Mouse (Mus musculus) E14TG2a.4 (cell line): ENCODE measurements around the gene Itih1.
A peak's percentile ranks its signal among the peaks of the same experiment; 100 is the strongest.

ENCODE experiments used
- H3K27me3 ChIP-seq: 2 replicates; pipeline ENCODE4 v1.6.1; 2014; ENCODE audit warnings: low read length, control low read depth; ENCODE audit not compliant: insufficient read depth
- H3K36me3 ChIP-seq: 2 replicates; pipeline ENCODE4 v1.6.1; 2014; ENCODE audit warnings: low read length, control low read depth; ENCODE audit not compliant: insufficient read depth
- H3K4me1 ChIP-seq: replicated peaks from 2 replicates; pipeline ENCODE4 v1.6.1; 2014; ENCODE audit warnings: low read depth, low read length, control low read depth
- H3K4me3 ChIP-seq: replicated peaks from 2 replicates; pipeline ENCODE4 v1.5.1; 2014; ENCODE audit warnings: mild to moderate bottlenecking, low read length
- H3K9me3 ChIP-seq: 2 replicates; pipeline ENCODE4 v1.6.1; 2014; ENCODE audit warnings: low read length, control low read depth
- CTCF ChIP-seq: conservative IDR thresholded peaks from 2 replicates; pipeline ENCODE4 v1.5.1; 2014; ENCODE audit warnings: low read length
- NANOG ChIP-seq: IDR thresholded peaks from 2 replicates; pipeline ENCODE4 v1.6.1; 2014; ENCODE audit warnings: borderline replicate concordance, low read length, mixed read lengths
- POU5F1 ChIP-seq: IDR thresholded peaks from 2 replicates; pipeline ENCODE4 v1.6.1; 2014; ENCODE audit warnings: low read length, borderline replicate concordance

Itih1 gene

GRCm38 (mm10) chr14:30943038-30943437 is at the start of gene Itih1:
TSS of gene Itih1 (minus strand) at chr14:30943289.
- no peaks in the 10 kb centered on the region for H3K9me3 ChIP-seq
- TF ChIP-seq NANOG = no peak
- TF ChIP-seq CTCF = no peak
- TF ChIP-seq POU5F1 = no peak
- H3K4me1 ChIP-seq = 0 out of 2 replicates have a peak, but pooled peaks cover 4% of the 10 kb centered on the region
- H3K36me3 ChIP-seq = no peaks in the 10 kb centered on the region
- H3K27me3 ChIP-seq = no peaks in the 10 kb centered on the region; the same call in 1 of the 2 replicates
- no peak within 1 kb of the TSS for H3K4me3 ChIP-seq

- H3K9me3 ChIP-seq = no peaks in the 10 kb centered on the region
- H3K36me3 ChIP-seq = peaks cover 12% of the 10 kb centered on the region
- TF ChIP-seq POU5F1 (no peak), CTCF (no peak), NANOG (no peak)
- no peaks in the 10 kb centered on the region for H3K27me3 ChIP-seq
- H3K4me1 ChIP-seq = no peaks in the 10 kb centered on the region
- no peak overlapping the region for H3K4me3 ChIP-seq
Measured at GRCm38 (mm10) chr14:30976222-30976621, 33.1 kb upstream of the Itih1 start.

- no peaks in the 10 kb centered on the region for H3K27me3 ChIP-seq
- no peak overlapping the region for H3K4me3 ChIP-seq
- H3K9me3 ChIP-seq = no peaks in the 10 kb centered on the region
- H3K36me3 ChIP-seq = peaks cover 18% of the 10 kb centered on the region
- no peak for TF ChIP-seq POU5F1
- no peak for TF ChIP-seq CTCF
- TF ChIP-seq NANOG = no peak
- no peaks in the 10 kb centered on the region for H3K4me1 ChIP-seq
Measured at GRCm38 (mm10) chr14:30974204-30974603, 31.1 kb upstream of the Itih1 start.

- Histone ChIP-seq H3K9me3 (no peaks in the 10 kb centered on the region), H3K4me1 (no peaks in the 10 kb centered on the region), H3K27me3 (no peaks in the 10 kb centered on the region), H3K4me3 (no peak overlapping the region), H3K36me3 (peaks cover 29% of the 10 kb centered on the region)
- TF ChIP-seq NANOG (no peak), POU5F1 (no peak), CTCF (no peak)
Measured at GRCm38 (mm10) chr14:30960366-30960765, 17.3 kb upstream of the Itih1 start.

- TF ChIP-seq POU5F1 = no peak
- TF ChIP-seq NANOG = no peak
- Histone ChIP-seq H3K36me3 (peaks cover 30% of the 10 kb centered on the region), H3K4me1 (no peaks in the 10 kb centered on the region), H3K4me3 (no peak overlapping the region), H3K9me3 (no peaks in the 10 kb centered on the region), H3K27me3 (no peaks in the 10 kb centered on the region)
Measured at GRCm38 (mm10) chr14:30959031-30959430, 15.9 kb upstream of the Itih1 start.

- TF ChIP-seq POU5F1 (no peak), NANOG (no peak), CTCF (no peak)
- Histone ChIP-seq H3K9me3 (no peaks in the 10 kb centered on the region), H3K36me3 (peaks cover 30% of the 10 kb centered on the region), H3K27me3 (no peaks in the 10 kb centered on the region), H3K4me3 (no peak overlapping the region), H3K4me1 (no peaks in the 10 kb centered on the region)
Measured at GRCm38 (mm10) chr14:30958517-30958916, 15.4 kb upstream of the Itih1 start.

GRCm38 (mm10) chr14:30951154-30951825 is 8.2 kb upstream of the Itih1 start, which contains the start of gene Nek4:
TSS of gene Nek4 (plus strand) at chr14:30951377.
- Histone ChIP-seq H3K4me3 (peak within 1 kb of the TSS; percentile 91), H3K27me3 (no peaks in the 10 kb centered on the region), H3K36me3 (0 out of 2 replicates have a peak, but pooled peaks cover 7% of the 10 kb centered on the region), H3K9me3 (no peaks in the 10 kb centered on the region), H3K4me1 (peaks cover 22% of the 10 kb centered on the region)
- TF ChIP-seq CTCF (no peak), NANOG (no peak), POU5F1 (no peak)

GRCm38 (mm10) chr14:30949986-30950385 is 6.9 kb upstream of the Itih1 start:
- Histone ChIP-seq H3K4me3 (no peak overlapping the region), H3K27me3 (no peaks in the 10 kb centered on the region), H3K9me3 (no peaks in the 10 kb centered on the region), H3K36me3 (0 out of 2 replicates have a peak, but pooled peaks cover 4% of the 10 kb centered on the region), H3K4me1 (peaks cover 22% of the 10 kb centered on the region)
- no peak for TF ChIP-seq POU5F1
- no peak for TF ChIP-seq NANOG
- TF ChIP-seq CTCF = no peak
